Mouse (Mus musculus) testis, adult 2 months (tissue): ENCODE data around the gene Eef1g. TPM values are rescaled to one million over a fixed set of nuclear protein-coding genes. Genes with fewer than 3 reads are reported as not detected.
A peak's percentile ranks its signal among the peaks of the same experiment; 100 is the strongest.

Experiments used
- H3K27ac ChIP-seq: fragments of 200-500 bp; 2 replicates; pipeline ENCODE4 v1.5.1; 2012; ENCODE audit warnings: low read depth, low read length; ENCODE audit not compliant: control insufficient read depth, insufficient read depth
- H3K27me3 ChIP-seq: fragments of 200-500 bp; 2 replicates; pipeline ENCODE4 v1.6.1; 2012; ENCODE audit warnings: mild to moderate bottlenecking, low read length, moderate library complexity; ENCODE audit not compliant: control insufficient read depth, insufficient read depth
- H3K36me3 ChIP-seq: fragments of 200-500 bp; 2 replicates; pipeline ENCODE4 v1.6.1; 2012; ENCODE audit warnings: mild to moderate bottlenecking, low read length; ENCODE audit not compliant: control insufficient read depth, insufficient read depth
- H3K4me1 ChIP-seq: fragments of 200-500 bp; 2 replicates; pipeline ENCODE4 v1.6.1; 2012; ENCODE audit warnings: low read length; ENCODE audit not compliant: control insufficient read depth, insufficient read depth
- H3K4me3 ChIP-seq: fragments of 200-500 bp; 2 replicates; pipeline ENCODE4 v1.5.1; 2012; ENCODE audit warnings: low read depth, mild to moderate bottlenecking, low read length, moderate library complexity, mixed read lengths; ENCODE audit not compliant: control insufficient read depth
- CTCF ChIP-seq: fragments of 200-500 bp; IDR thresholded peaks from 2 replicates; pipeline ENCODE4 v1.5.1; 2012; ENCODE audit warnings: low read depth, mild to moderate bottlenecking, inconsistent platforms, low read length, moderate library complexity; ENCODE audit not compliant: control insufficient read depth, insufficient read depth, insufficient replicate concordance
- POLR2A ChIP-seq: fragments of 200-500 bp; IDR thresholded peaks from 2 replicates; pipeline ENCODE4 v1.6.1; 2012; ENCODE audit warnings: low read depth, mild to moderate bottlenecking, inconsistent platforms, low read length, moderate library complexity; ENCODE audit not compliant: control insufficient read depth
- polyA plus RNA-seq: library from polyadenylated mRNA; depleted of rRNA; stranded (reverse); fragments of >200 nt; gene quantifications from 2 replicates; pipeline ENCODE4 v1.2.3, GENCODE M21; 2012

Gene Eef1g
- polyA plus RNA-seq, 1 experiment: 506 TPM

DNA sequence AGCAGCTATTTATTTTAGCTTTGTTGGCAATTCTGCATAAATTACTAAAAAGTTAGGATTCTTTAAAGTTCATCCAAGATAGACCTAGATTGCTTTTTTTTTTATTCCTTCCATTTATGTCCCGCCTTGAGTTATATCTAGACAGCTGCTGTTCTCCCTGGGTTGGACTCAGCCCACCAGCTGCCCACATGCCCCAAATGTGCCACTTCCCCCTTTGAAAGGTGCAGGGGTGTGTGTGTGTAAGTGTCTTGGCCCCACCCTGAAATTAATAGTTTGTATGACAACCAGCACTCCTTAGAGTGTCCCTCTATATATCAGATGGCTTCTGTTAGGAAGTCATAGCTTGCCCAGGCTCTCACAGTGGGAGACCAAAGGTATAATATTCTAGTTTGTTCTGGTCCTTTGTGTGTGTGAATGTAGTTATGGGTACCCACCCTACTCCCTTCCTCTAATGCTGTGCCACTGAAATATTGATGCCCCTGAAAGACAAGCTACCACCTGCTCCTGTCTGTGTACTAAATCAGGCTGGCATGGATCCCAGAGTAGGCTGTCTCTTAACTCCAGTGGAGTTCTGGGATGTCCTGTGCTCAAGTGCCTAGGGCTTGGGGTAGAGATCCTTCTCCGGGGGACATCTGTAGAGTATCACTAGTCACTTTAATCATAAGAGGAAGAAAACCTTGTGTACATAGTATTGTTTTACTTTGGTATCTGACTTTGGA, 14.8 kb downstream of the Eef1g start:
- Histone ChIP-seq H3K27me3 (no peaks in the 10 kb centered on the region), H3K4me1 (no peaks in the 10 kb centered on the region; the same call in 1 of the 2 replicates), H3K36me3 (peaks cover 2% of the 10 kb centered on the region; the same call in 1 of the 2 replicates), H3K4me3 (no peak overlapping the region), H3K27ac (no peak overlapping the region)
- TF ChIP-seq CTCF (no peak), POLR2A (no peak)

DNA sequence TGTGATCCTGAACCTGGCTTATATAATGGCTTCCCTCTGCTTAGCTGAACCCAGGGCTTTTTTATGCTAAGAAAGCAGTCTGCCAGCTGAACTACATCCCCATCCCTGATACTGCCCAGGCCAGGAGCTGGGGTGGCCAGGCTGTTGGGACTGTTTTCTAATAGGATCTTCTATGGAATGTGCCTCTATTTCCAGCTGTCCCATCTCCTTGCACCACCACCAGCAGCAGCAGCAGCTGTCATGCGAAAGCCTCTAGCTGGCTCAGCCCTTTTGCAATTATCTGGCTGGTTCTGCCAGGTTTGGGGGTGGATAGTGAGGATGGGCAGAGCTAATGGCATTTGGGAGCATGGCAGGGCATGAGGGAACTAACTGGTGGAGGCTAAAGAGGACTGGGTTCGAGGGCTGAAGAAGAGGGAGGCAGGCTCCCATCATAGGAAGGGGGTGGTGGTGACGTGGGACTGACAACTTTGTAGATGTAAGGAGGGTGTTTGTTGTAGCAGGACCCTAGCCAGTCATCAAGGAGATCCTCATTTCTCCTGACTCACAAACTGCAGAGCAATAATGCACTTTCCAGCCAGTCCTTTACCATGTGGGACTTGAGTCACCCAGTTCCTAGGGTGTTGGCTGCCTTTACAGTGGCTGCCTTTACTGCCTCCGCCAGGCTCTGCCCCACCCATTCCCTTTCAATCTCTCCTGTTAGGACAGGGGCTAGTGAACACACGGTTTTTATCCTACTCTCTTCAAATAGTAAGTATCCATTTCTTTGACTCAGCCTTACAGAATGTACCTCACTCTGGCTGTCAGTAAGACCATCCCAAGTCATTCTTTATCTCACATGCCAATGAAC, 15.7 kb downstream of the Eef1g start:
- H3K27me3 ChIP-seq: no peaks in the 10 kb centered on the region
- TF ChIP-seq CTCF (no peak), POLR2A (no peak)
- H3K36me3 ChIP-seq: peaks cover 2% of the 10 kb centered on the region; the same call in 1 of the 2 replicates
- H3K4me3 ChIP-seq: no peak overlapping the region
- H3K27ac ChIP-seq: no peak overlapping the region
- H3K4me1 ChIP-seq: no peaks in the 10 kb centered on the region; the same call in 1 of the 2 replicates

DNA sequence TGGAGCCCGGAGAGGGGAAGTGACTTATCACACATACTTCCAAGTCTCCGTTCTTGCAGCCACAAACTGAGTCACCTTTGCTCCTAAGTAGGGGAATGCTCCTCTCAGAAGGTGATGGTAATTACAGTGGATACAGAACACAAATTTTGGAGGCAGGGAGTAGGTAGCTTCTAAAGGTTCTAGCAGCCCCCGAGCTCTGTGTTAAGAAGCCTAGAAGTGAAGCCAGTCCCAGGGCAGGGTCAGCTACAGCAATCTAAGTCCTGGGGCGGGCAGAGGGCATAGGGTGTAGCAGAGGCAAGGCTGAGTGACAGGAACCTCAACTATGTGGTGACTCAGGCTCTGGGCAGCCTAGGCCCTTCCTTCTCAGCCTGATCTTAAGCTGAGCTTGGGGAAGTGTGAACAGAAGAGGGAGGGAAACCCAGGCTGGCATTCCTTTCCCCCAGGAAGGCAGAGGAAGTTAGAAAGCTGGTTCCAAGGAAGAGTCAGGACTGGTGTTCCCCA, 16.4 kb downstream of the Eef1g start:
- peaks cover 2% of the 10 kb centered on the region; the same call in 1 of the 2 replicates for H3K36me3 ChIP-seq
- no peaks in the 10 kb centered on the region for H3K27me3 ChIP-seq
- H3K4me1 ChIP-seq: peaks cover 2% of the 10 kb centered on the region; the same call in 1 of the 2 replicates
- no peak overlapping the region for H3K4me3 ChIP-seq
- no peak overlapping the region for H3K27ac ChIP-seq
- no peak for TF ChIP-seq POLR2A
- TF ChIP-seq CTCF: no peak

DNA sequence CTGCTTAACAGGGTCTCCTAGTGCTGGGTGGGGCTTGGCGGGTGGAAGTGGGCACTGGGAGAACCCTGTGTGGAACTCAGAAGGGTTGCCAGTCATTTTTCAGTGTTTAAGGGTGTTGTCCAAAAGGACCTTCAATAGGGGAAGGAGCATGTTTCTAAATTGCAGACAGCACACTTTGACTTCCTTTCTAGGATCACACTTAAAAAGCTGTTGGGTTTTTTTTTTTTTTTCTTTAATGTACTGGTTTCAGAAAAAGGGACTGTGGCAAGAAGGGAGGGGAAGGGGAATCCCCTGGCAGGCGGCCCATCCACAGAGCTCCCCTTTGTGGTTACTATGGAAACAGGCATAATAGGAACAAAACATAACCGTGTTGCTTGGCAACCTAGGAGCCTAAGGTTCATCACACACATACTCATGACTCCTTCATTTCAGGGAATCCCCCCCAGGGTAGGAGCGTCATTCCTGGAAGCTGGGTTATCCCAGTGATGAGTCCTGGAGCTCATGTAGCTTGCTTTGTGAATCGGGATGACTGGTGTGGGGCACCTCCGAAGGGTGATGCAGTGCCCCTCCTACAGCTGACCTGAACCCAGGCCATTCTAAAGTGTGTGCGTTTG, 17.5 kb downstream of the Eef1g start:
- Histone ChIP-seq H3K4me1 (peaks cover 10% of the 10 kb centered on the region), H3K36me3 (no peaks in the 10 kb centered on the region), H3K27ac (peak overlapping the region; percentile 32), H3K27me3 (peaks cover 2% of the 10 kb centered on the region; the same call in 1 of the 2 replicates), H3K4me3 (peak overlapping the region; percentile 80)
- TF ChIP-seq CTCF: no peak
- peak; percentile 35; the same call in 1 of the 2 replicates for TF ChIP-seq POLR2A

DNA sequence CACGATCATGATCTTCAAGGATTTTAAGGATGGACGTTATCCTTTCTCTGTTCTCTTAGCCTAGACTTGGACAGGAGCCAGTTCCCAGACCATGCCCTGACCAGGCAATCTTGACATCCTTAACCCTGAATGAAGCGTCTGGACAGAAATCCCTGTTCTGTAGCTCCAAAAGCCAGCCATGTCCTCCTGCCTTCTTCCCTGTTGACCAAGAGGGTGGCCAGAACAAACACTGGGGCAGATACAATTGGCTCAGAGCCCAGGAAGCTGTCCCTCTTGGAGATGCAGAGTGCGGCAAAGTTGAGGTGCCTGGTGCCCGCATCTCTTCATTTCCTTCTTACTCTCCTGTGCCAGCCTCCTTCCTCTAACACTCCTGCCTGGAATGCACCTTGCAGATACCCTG, 19.1 kb downstream of the Eef1g start:
- H3K4me3 ChIP-seq: peak overlapping the region; percentile 80
- no peak overlapping the region for H3K27ac ChIP-seq
- peaks cover 18% of the 10 kb centered on the region for H3K4me1 ChIP-seq
- TF ChIP-seq CTCF (no peak), POLR2A (no peak)
- peaks cover 2% of the 10 kb centered on the region; the same call in 1 of the 2 replicates for H3K27me3 ChIP-seq
- H3K36me3 ChIP-seq: no peaks in the 10 kb centered on the region

DNA sequence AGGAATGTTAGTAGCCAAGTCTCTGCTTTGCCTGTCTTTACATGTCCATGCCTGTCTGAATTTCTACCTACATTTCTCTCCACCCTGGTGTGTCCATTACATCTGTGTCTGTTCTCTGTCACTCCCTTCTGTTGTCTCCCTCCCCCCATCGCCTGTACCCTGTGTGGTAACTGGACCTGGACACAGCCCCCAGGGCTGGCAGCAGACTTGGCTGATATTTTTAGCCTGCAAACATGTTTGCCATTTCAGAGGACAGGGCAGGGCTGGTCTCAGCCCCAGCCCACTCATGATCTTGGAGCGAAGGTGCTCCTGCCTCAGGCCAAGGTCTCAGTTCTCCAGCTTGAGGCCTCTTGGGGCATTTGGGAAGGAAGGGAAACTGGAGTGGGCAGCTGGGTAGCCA, 21.0 kb downstream of the Eef1g start:
- peaks cover 2% of the 10 kb centered on the region; the same call in 1 of the 2 replicates for H3K27me3 ChIP-seq
- TF ChIP-seq POLR2A: no peak
- TF ChIP-seq CTCF: no peak
- H3K4me3 ChIP-seq: no peak overlapping the region
- H3K36me3 ChIP-seq: no peaks in the 10 kb centered on the region
- peaks cover 18% of the 10 kb centered on the region for H3K4me1 ChIP-seq
- H3K27ac ChIP-seq: no peak overlapping the region
